Mouse (Mus musculus): ENCODE measurements around the gene Ing4. TPM values are rescaled to one million over a fixed set of nuclear protein-coding genes. Genes with fewer than 3 reads are reported as not detected.

Ing4 gene
- 10 to 100 TPM; 85.4 to 87.6 TPM for polyA plus RNA-seq (2017; shearing (Covaris generic))

DNA sequence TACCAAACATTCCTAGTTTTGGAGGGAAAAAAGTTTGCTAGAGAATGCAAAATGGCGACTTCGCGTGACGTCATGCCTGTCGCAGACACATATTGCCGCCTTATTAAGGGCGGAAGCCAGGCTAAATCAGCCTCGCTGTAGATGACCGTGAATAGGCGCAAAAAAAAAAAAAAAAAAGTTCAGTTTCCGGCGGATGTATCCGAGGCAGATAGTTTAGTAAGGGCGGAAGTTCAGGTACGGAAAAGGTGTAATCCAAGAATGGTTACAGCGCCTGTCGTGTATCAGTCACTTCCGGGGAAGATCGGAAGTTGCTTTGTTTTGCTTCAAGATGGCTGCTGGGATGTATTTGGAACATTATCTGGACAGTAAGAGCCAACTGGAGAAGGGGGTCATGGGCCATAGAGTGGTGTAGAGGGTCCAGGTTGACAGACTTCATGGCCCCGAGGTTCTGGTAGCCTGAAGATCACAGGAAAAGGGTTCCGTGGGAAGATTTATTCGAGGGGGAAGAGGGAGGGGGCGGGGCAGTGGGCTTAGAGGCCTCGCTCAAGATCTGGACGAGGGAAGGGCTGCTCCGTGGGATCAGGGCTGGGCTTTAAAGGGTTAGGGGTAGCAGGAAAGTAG, at the start of gene Ing4:
TSS of gene Ing4 (plus strand) at position 228 of the 621 bp plus-strand sequence.

DNA sequence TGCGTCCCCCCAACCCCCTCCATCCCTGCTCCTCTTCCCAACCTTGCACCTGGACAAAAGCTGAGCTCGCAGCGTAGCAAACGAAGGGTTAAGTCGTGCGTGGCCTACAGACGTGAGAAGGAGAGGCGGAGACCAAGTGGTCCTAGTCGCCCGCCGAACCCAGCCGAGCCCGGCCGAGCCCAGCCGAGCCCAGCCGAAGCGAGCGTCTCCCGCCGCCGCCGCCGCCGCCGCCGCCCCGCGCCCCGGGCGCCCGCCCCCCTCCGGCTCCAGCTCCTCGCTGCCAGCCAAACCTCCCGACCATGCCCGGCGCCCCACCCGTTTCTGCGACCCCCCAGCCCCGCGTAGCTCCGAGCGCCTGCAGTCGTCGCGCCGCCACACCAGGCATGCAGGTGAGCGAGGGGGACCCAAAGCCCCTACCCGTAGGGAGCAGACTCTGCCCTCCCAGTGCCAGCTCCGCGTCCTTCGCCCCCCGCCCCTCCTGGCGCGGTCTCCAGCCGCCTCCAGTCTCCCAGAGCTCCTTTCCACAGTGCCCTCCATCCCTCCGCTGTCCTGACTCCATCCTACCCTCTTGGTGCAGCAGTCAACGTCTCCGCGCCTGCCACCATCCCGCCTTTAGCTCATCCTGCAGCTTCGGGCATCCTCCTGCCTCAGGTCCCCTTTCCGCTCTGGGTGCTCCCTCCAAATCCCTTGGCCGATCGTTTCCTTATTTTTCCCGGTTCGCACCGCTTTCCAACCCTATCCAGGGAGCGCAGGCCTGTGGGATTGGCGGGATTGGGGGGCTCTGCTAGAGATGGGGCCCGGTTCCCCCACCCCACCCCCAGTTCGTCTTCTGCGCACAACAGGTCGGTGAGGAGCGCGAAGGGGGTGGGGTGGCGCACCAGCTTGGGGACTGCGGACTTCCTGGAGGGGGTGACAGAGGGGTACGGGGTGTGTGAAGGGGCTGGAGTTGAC, 42.7 kb upstream of the Ing4 start, which contains the start of gene Pianp:
TSS of gene Pianp (plus strand) at position 144 of the 951 bp plus-strand sequence.

DNA sequence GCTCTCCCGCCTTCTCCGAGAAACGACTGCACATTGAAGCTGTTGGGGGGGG, 30.6 kb upstream of the Ing4 start, which contains the start of gene Zfp384:
TSS of gene Zfp384 (plus strand) at position 17 of the 52 bp plus-strand sequence.

DNA sequence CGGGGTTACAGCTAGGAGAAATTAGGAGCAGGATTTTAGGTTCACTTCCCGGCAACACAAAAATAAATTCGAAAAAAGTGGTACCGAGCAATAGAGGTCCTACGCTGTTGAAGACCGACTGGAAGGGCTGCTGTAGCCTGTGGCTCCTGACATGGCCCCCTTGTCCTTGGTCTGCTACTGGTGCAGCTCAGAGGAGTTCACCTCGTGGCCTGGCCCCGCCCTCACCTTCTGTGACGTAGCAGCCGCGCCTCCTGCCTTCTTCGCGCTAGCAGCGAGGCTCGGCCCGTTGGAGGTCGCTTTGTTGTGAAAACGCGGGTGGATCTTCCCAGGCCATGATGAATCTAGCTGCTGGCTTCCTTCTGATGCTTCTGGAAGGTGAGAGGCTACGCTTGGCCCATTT, 10.1 kb downstream of the Ing4 start, which contains the start of gene Acrbp:
TSS of gene Acrbp (plus strand) at position 12 of the 400 bp plus-strand sequence.

DNA sequence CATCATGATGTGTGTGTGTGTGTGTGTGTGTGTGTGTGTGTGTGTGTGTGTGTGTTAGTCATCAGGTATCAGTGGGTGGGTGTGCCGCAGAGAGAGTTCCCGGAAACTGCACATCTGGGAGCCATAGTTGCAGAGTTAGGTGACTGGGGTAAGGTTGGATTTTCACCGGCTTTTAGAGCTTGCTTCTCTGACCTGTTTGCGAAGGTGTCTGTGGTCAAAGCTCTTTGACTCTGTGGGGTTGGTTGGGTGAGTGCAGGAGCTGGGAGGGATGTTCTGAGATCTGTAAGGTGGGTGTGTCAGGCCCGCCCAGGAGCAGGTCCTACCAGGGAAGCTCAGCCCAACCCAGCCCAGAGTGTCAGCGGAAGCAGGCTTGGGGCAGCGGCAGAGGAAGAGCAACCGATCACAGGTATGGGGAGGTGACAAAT, 28.0 kb downstream of the Ing4 start, which contains the start of gene Lpar5:
TSS of gene Lpar5 (plus strand) at position 350 of the 425 bp plus-strand sequence.

DNA sequence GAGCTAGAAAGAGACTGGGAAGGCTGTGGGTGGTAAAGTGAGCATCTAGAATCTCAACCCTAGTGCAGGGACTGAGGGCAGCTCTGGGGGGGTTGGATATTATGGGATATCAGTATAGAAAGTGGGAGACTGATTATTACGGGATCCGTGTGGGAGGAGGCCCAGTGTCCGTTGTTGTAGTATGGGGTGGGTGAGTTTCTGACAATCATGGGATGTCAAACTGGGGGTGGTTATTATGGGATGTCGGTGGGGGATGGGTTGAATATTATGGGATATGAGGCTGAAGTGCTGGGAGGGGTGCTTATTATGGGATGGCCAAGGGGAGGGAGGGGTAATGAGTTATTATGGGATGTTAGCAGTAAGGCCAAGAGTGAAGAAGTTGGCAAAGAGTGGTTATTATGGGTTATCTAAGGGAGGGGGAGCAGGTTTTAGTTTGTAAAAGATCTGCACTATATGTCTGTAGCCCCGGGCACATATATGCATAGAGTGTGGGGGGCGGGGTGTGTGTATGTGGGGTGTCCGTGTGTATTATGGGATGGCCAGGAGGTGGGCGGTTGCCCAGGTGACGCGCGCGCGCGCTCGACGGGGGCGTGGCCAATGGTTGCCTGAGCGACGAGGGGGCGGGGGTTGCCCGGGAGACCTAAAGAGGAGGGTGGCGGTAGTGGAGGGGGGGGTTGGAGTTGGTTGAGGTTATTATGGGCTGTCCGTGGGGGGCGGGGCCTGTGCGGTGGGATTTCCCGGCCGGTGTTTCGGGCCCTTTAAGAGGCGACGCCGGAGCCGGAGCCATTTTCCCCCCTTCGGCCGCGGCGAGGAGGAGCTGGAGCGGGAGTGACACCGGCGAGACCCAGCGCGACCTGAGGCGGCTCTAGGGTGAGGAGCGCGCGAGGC, 56.1 kb downstream of the Ing4 start, which contains the start of gene Chd4:
TSS of gene Chd4 (plus strand) at position 591 of the 888 bp plus-strand sequence.

Other genes starting within 250 kb of the Ing4 start
- gene Spsb2, start 231.1 kb upstream of the Ing4 start, polyA plus RNA-seq (2017; shearing (Covaris generic)), result 1 to 10 TPM; 4.4 to 4.5 TPM
- gene Tpi1, start 225.5 kb upstream of the Ing4 start, polyA plus RNA-seq (2017; shearing (Covaris generic)), result 10 to 100 TPM; 75.7 to 86.0 TPM
- 100 to 1,000 TPM in 1 of 2 experiments, 10 to 100 TPM in 1; 96.6 to 112 TPM for gene Usp5, start 210.3 kb upstream of the Ing4 start, polyA plus RNA-seq (2017; shearing (Covaris generic))
- 1 to 10 TPM; 2.0 to 4.3 TPM for gene Cdca3, start 210.2 kb upstream of the Ing4 start, polyA plus RNA-seq (2017; shearing (Covaris generic))
- gene Gnb3, start 199.5 kb upstream of the Ing4 start, polyA plus RNA-seq (2017; shearing (Covaris generic)), result under 1 TPM; 0.28 to 0.76 TPM
- gene P3h3, start 182.0 kb upstream of the Ing4 start, polyA plus RNA-seq (2017; shearing (Covaris generic)), result 1 to 10 TPM in 1 of 2 experiments, not detected in 1; 1.2 TPM
- under 1 TPM; 0.11 to 0.89 TPM for gene Gpr162, start 175.8 kb upstream of the Ing4 start, polyA plus RNA-seq (2017; shearing (Covaris generic))
- gene Cd4, start 151.5 kb upstream of the Ing4 start, polyA plus RNA-seq (2017; shearing (Covaris generic)), result 100 to 1,000 TPM; 455 to 600 TPM
- 10 to 100 TPM in 1 of 2 experiments, 1 to 10 TPM in 1; 9.9 to 11.9 TPM for gene Lag3, start 128.1 kb upstream of the Ing4 start, polyA plus RNA-seq (2017; shearing (Covaris generic))
- 10 to 100 TPM; 35.8 to 45.4 TPM for gene Ptms, start 119.7 kb upstream of the Ing4 start, polyA plus RNA-seq (2017; shearing (Covaris generic))
- gene Mlf2, start 108.4 kb upstream of the Ing4 start, polyA plus RNA-seq (2017; shearing (Covaris generic)), result 100 to 1,000 TPM; 176 to 183 TPM
- gene Cops7a, start 74.2 kb upstream of the Ing4 start, polyA plus RNA-seq (2017; shearing (Covaris generic)), result 10 to 100 TPM; 69.8 to 77.3 TPM
- gene Pianp, start 43.1 kb upstream of the Ing4 start, polyA plus RNA-seq (2017; shearing (Covaris generic)), result under 1 TPM in 1 of 2 experiments, not detected in 1; 0.45 TPM
- gene Zfp384, start 30.6 kb upstream of the Ing4 start, polyA plus RNA-seq (2017; shearing (Covaris generic)), result 10 to 100 TPM; 68.0 to 76.1 TPM
- 10 to 100 TPM; 20.3 to 33.0 TPM for gene Acrbp, start 9.9 kb downstream of the Ing4 start, polyA plus RNA-seq (2017; shearing (Covaris generic))
- 10 to 100 TPM; 19.2 to 25.7 TPM for gene Lpar5, start 28.2 kb downstream of the Ing4 start, polyA plus RNA-seq (2017; shearing (Covaris generic))
- 10 to 100 TPM; 50.7 to 54.2 TPM for gene Chd4, start 56.2 kb downstream of the Ing4 start, polyA plus RNA-seq (2017; shearing (Covaris generic))
- 10 to 100 TPM; 44.4 to 53.1 TPM for gene Nop2, start 92.1 kb downstream of the Ing4 start, polyA plus RNA-seq (2017; shearing (Covaris generic))
- 10 to 100 TPM; 30.3 to 30.4 TPM for gene Iffo1, start 105.5 kb downstream of the Ing4 start, polyA plus RNA-seq (2017; shearing (Covaris generic))
- 100 to 1,000 TPM; 230 to 258 TPM for gene Gapdh, start 126.7 kb downstream of the Ing4 start, polyA plus RNA-seq (2017; shearing (Covaris generic))
- gene Ncapd2, start 151.9 kb downstream of the Ing4 start, polyA plus RNA-seq (2017; shearing (Covaris generic)), result 10 to 100 TPM; 22.3 to 23.4 TPM
- 10 to 100 TPM; 77.6 to 84.4 TPM for gene Mrpl51, start 152.0 kb downstream of the Ing4 start, polyA plus RNA-seq (2017; shearing (Covaris generic))
- 10 to 100 TPM; 43.8 TPM for gene Vamp1, start 175.8 kb downstream of the Ing4 start, polyA plus RNA-seq (2017; shearing (Covaris generic))
- gene Tapbpl, start 192.1 kb downstream of the Ing4 start, polyA plus RNA-seq (2017; shearing (Covaris generic)), result 100 to 1,000 TPM in 1 of 2 experiments, 10 to 100 TPM in 1; 98.8 to 118 TPM
- gene Cd27, start 197.2 kb downstream of the Ing4 start, polyA plus RNA-seq (2017; shearing (Covaris generic)), result 100 to 1,000 TPM; 493 to 591 TPM
- 1 to 10 TPM in 1 of 2 experiments, under 1 TPM in 1; 0.61 to 2.1 TPM for gene Tuba3a, start 246.3 kb downstream of the Ing4 start, polyA plus RNA-seq (2017; shearing (Covaris generic))